Mouse (Mus musculus): Measurements from ENCODE around the gene Olfr694.
"Not testable (repeated sequence)": the region's sequence is repeated elsewhere in the genome, so short reads cannot be mapped to it uniquely, and the experiment has no call there.

The Olfr694 gene

GRCm38 (mm10) chr7:106691714-106692113 is at the start of gene Olfr694:
Gene Olfr694, minus strand, starts transcription at chr7:106691814.
- DNase-seq, result no peak

- no peak for DNase-seq
These were observed 45.4 kb upstream of the Olfr694 start for GRCm38 (mm10) chr7:106737028-106737427.

- no peak for DNase-seq
These were observed 42.1 kb upstream of the Olfr694 start for GRCm38 (mm10) chr7:106733717-106734116.

- not testable (repeated sequence) for DNase-seq
These were observed 34.0 kb upstream of the Olfr694 start for GRCm38 (mm10) chr7:106725654-106726053.

GRCm38 (mm10) chr7:106716296-106716695 is 24.7 kb upstream of the Olfr694 start, which contains the start of gene Olfr695:
Gene Olfr695, minus strand, starts transcription at chr7:106716396.
- DNase-seq, result no peak

GRCm38 (mm10) chr7:106711463-106711862 is 19.8 kb upstream of the Olfr694 start:
- no peak for DNase-seq

GRCm38 (mm10) chr7:106707705-106708104 is 16.1 kb upstream of the Olfr694 start:
- not testable (repeated sequence) for DNase-seq

- DNase-seq, result no peak
These were observed 5.3 kb upstream of the Olfr694 start for GRCm38 (mm10) chr7:106696891-106697290.

- DNase-seq, result no peak
These were observed 1.4 kb upstream of the Olfr694 start for GRCm38 (mm10) chr7:106692976-106693375.

GRCm38 (mm10) chr7:106685382-106685781 is 6.2 kb downstream of the Olfr694 start:
- DNase-seq, result no peak

GRCm38 (mm10) chr7:106680484-106680883 is 11.1 kb downstream of the Olfr694 start, which contains the start of gene Olfr693:
Gene Olfr693, minus strand, starts transcription at chr7:106680584.
- no peak for DNase-seq

- no peak for DNase-seq
These were observed 39.3 kb downstream of the Olfr694 start for GRCm38 (mm10) chr7:106652344-106652652.

- no peak for DNase-seq
These were observed 39.9 kb downstream of the Olfr694 start for GRCm38 (mm10) chr7:106651555-106652343.

- no peak for DNase-seq
These were observed 41.8 kb downstream of the Olfr694 start for GRCm38 (mm10) chr7:106649774-106650173.

GRCm38 (mm10) chr7:106645261-106645660 is 46.4 kb downstream of the Olfr694 start:
- no peak for DNase-seq

- no peak for DNase-seq
These were observed 47.3 kb downstream of the Olfr694 start for GRCm38 (mm10) chr7:106644222-106644870.

- DNase-seq, result no peak
These were observed 50.8 kb downstream of the Olfr694 start for GRCm38 (mm10) chr7:106640839-106641238.

- no peak for DNase-seq
These were observed 56.1 kb downstream of the Olfr694 start for GRCm38 (mm10) chr7:106635560-106635959.

All from right cerebral cortex, postnatal 4 days (tissue).